ENCODE assay signal across 16 mouse cellular contexts in genomic region chr4:56375745-56376144, GRCm38 (mm10).
A peak's percentile ranks its signal among the peaks of the same experiment; 100 is the strongest.
DNase-seq lines count a peak whose midpoint lies in the region; ATAC-seq and TF ChIP-seq lines count a peak whose summit lies in the region.
"Had no signal": no experiment of that assay in that cellular context is flagged by ENCODE, and none has a peak within 500 bp of the region (broad histone marks: within the 10 kb centered on the region; RNA-seq: fewer than 3 reads in every experiment).

No protein-coding gene starts in this region.

- peak overlapping the region; percentile 18 for H3K27ac ChIP-seq in heart, embryonic 16.5 days (ENCODE audit: low read length)
- H3K27ac ChIP-seq in midbrain, postnatal 0 days (ENCODE audit: low read depth, low read length): no peak overlapping the region
- no peak overlapping the region for H3K27ac ChIP-seq in midbrain, embryonic 13.5 days
- no peak overlapping the region for H3K27ac ChIP-seq in hindbrain, embryonic 16.5 days (ENCODE audit: low read depth, low read length)
- no peak overlapping the region for H3K27ac ChIP-seq in kidney, embryonic 14.5 days (ENCODE audit: low read depth, low read length)
- H3K27ac ChIP-seq: embryonic facial prominence, embryonic 13.5 days; kidney, embryonic 15.5 days; left cerebral cortex, adult 2 months; liver, embryonic 12.5 days; stomach, embryonic 15.5 days had no signal

- H3K9me3 ChIP-seq in heart, embryonic 16.5 days (replicated peaks; ENCODE audit: control insufficient read depth, low read length): no peaks in the 10 kb centered on the region
- H3K9me3 ChIP-seq in midbrain, postnatal 0 days (ENCODE audit: low read length): no peaks in the 10 kb centered on the region
- H3K9me3 ChIP-seq in midbrain, embryonic 13.5 days: no peaks in the 10 kb centered on the region
- no peaks in the 10 kb centered on the region for H3K9me3 ChIP-seq in hindbrain, embryonic 16.5 days (ENCODE audit: control insufficient read depth, low read length)
- no peaks in the 10 kb centered on the region for H3K9me3 ChIP-seq in kidney, embryonic 14.5 days (ENCODE audit: control insufficient read depth, low read length)
- H3K9me3 ChIP-seq: embryonic facial prominence, embryonic 13.5 days; kidney, embryonic 15.5 days; liver, embryonic 12.5 days; stomach, embryonic 15.5 days had no signal

- no peaks in the 10 kb centered on the region for H3K27me3 ChIP-seq in heart, embryonic 16.5 days (ENCODE audit: control insufficient read depth, insufficient read depth, low read length)
- H3K27me3 ChIP-seq in midbrain, postnatal 0 days (ENCODE audit: insufficient read depth, low read length): no peaks in the 10 kb centered on the region
- H3K27me3 ChIP-seq in midbrain, embryonic 13.5 days: no peaks in the 10 kb centered on the region
- no peaks in the 10 kb centered on the region for H3K27me3 ChIP-seq in hindbrain, embryonic 16.5 days (replicated peaks; ENCODE audit: control insufficient read depth, insufficient read depth, low read length)
- H3K27me3 ChIP-seq in kidney, embryonic 14.5 days (ENCODE audit: control insufficient read depth, insufficient read depth, low read length): no peaks in the 10 kb centered on the region
- H3K27me3 ChIP-seq: kidney, embryonic 15.5 days; liver, embryonic 12.5 days; stomach, embryonic 15.5 days had no signal

- H3K4me3 ChIP-seq in heart, embryonic 16.5 days (ENCODE audit: low read length): no peak overlapping the region
- H3K4me3 ChIP-seq in midbrain, postnatal 0 days (ENCODE audit: low read depth, low read length): no peak overlapping the region
- no peak overlapping the region for H3K4me3 ChIP-seq in midbrain, embryonic 13.5 days (replicated peaks)
- no peak overlapping the region for H3K4me3 ChIP-seq in hindbrain, embryonic 16.5 days (ENCODE audit: low read length)
- no peak overlapping the region for H3K4me3 ChIP-seq in kidney, embryonic 14.5 days (ENCODE audit: low read length)
- H3K4me3 ChIP-seq: embryonic facial prominence, embryonic 13.5 days; kidney, embryonic 15.5 days; left cerebral cortex, adult 2 months; liver, embryonic 12.5 days; stomach, embryonic 15.5 days had no signal

- H3K36me3 ChIP-seq in heart, embryonic 16.5 days (ENCODE audit: control insufficient read depth, insufficient read depth): no peaks in the 10 kb centered on the region
- H3K36me3 ChIP-seq in midbrain, postnatal 0 days (ENCODE audit: insufficient read depth, low read length): no peaks in the 10 kb centered on the region
- no peaks in the 10 kb centered on the region for H3K36me3 ChIP-seq in midbrain, embryonic 13.5 days
- H3K36me3 ChIP-seq in hindbrain, embryonic 16.5 days (ENCODE audit: control insufficient read depth, insufficient read depth, low read length): no peaks in the 10 kb centered on the region
- no peaks in the 10 kb centered on the region for H3K36me3 ChIP-seq in kidney, embryonic 14.5 days (ENCODE audit: control insufficient read depth, insufficient read depth, low read length)
- H3K36me3 ChIP-seq: embryonic facial prominence, embryonic 13.5 days; kidney, embryonic 15.5 days; liver, embryonic 12.5 days; stomach, embryonic 15.5 days had no signal

- intact Hi-C loops in heart, postnatal 14 days (cut with DNase I): no loop called here

- 28% methylated on average over 5 of the region's 5 CpGs for whole genome bisulfite sequencing in heart, embryonic 16.5 days
- WGBS in midbrain, postnatal 0 days: 50% methylated on average over 5 of the region's 5 CpGs
- 61% methylated on average over 5 of the region's 5 CpGs for WGBS in midbrain, embryonic 13.5 days
- whole genome bisulfite sequencing in hindbrain, embryonic 16.5 days: 38% methylated on average over 5 of the region's 5 CpGs
- 71% methylated on average over 5 of the region's 5 CpGs for WGBS in kidney, embryonic 14.5 days

- peak overlapping the region; percentile 30 for H3K4me2 ChIP-seq in heart, embryonic 16.5 days (ENCODE audit: low read depth, low read length)
- H3K4me2 ChIP-seq in midbrain, postnatal 0 days (ENCODE audit: low read depth, low read length, poor library complexity, severe bottlenecking): no peak overlapping the region
- H3K4me2 ChIP-seq in midbrain, embryonic 13.5 days (replicated peaks): no peak overlapping the region
- no peak overlapping the region for H3K4me2 ChIP-seq in hindbrain, embryonic 16.5 days (ENCODE audit: low read length)
- H3K4me2 ChIP-seq in kidney, embryonic 14.5 days (replicated peaks; ENCODE audit: low read depth, low read length): no peak overlapping the region
- H3K4me2 ChIP-seq: embryonic facial prominence, embryonic 13.5 days; kidney, embryonic 15.5 days; liver, embryonic 12.5 days; stomach, embryonic 15.5 days had no signal

- ATAC-seq in heart, embryonic 16.5 days (replicated peaks; ENCODE audit: extremely low read depth, insufficient read depth, low FRiP score): peak; percentile 70
- ATAC-seq in midbrain, postnatal 0 days (ENCODE audit: low FRiP score): peak; percentile 44; the same call in 1 of the 2 replicates
- no peak for ATAC-seq in midbrain, embryonic 13.5 days
- peak; percentile 81 for ATAC-seq in hindbrain, embryonic 16.5 days
- ATAC-seq in kidney, embryonic 14.5 days (ENCODE audit: low FRiP score, low TSS enrichment): no peak
- ATAC-seq: liver, embryonic 12.5 days had no signal

- no peak for TF ChIP-seq CTCF in midbrain, postnatal 0 days (IDR thresholded peaks at IDR 0.05)

- H3K9ac ChIP-seq in heart, embryonic 16.5 days (ENCODE audit: low read length): no peak overlapping the region
- H3K9ac ChIP-seq in midbrain, postnatal 0 days (replicated peaks; ENCODE audit: low read length, poor library complexity, severe bottlenecking): no peak overlapping the region
- H3K9ac ChIP-seq in midbrain, embryonic 13.5 days (replicated peaks): no peak overlapping the region
- no peak overlapping the region for H3K9ac ChIP-seq in hindbrain, embryonic 16.5 days (ENCODE audit: low read depth, low read length)
- no peak overlapping the region for H3K9ac ChIP-seq in kidney, embryonic 14.5 days (ENCODE audit: low read depth, low read length)
- H3K9ac ChIP-seq: embryonic facial prominence, embryonic 13.5 days; kidney, embryonic 15.5 days; liver, embryonic 12.5 days; stomach, embryonic 15.5 days had no signal

- H3K4me1 ChIP-seq in heart, embryonic 16.5 days (ENCODE audit: control insufficient read depth, insufficient read depth, low read length): peaks cover 12% of the 10 kb centered on the region
- no peaks in the 10 kb centered on the region for H3K4me1 ChIP-seq in midbrain, postnatal 0 days (ENCODE audit: insufficient read depth, low read length)
- H3K4me1 ChIP-seq in midbrain, embryonic 13.5 days (replicated peaks): no peaks in the 10 kb centered on the region
- no peaks in the 10 kb centered on the region for H3K4me1 ChIP-seq in hindbrain, embryonic 16.5 days (ENCODE audit: control insufficient read depth, insufficient read depth, low read depth, low read length)
- H3K4me1 ChIP-seq in kidney, embryonic 14.5 days (ENCODE audit: control insufficient read depth, insufficient read depth, low read length): no peaks in the 10 kb centered on the region
- H3K4me1 ChIP-seq: kidney, embryonic 15.5 days; liver, embryonic 12.5 days had no signal

- DNase-seq in heart, postnatal 14 days: no peak
- peak; percentile 60 for DNase-seq in midbrain, postnatal 0 days (ENCODE audit: low spot score)
- DNase-seq in cerebellum, postnatal 25 days: no peak
- DNase-seq: cerebellum, adult 8-10 months; lung, postnatal 14 days; midbrain, embryonic 14.5 days; right cerebral cortex, postnatal 14 days had no signal

Comparison
In these comparisons a context has a peak if more than half of its experiments do, and no peak if none do; other contexts are left out.
1. ATAC-seq: peak in heart, embryonic 16.5 days (single experiment), midbrain, postnatal 0 days (single experiment) and hindbrain, embryonic 16.5 days (single experiment); none in midbrain, embryonic 13.5 days (single experiment) and kidney, embryonic 14.5 days (single experiment).